Mouse (Mus musculus): ENCODE results near the gene Bcl7c. TPM values are rescaled to one million over a fixed set of nuclear protein-coding genes. Genes with fewer than 3 reads are reported as not detected.
"Not testable (repeated sequence)": the region's sequence is repeated elsewhere in the genome, so short reads cannot be mapped to it uniquely, and the experiment has no call there.

The Bcl7c gene
- total and polyA plus RNA-seq, 2 experiments: 7.6 to 20.0 TPM

DNA sequence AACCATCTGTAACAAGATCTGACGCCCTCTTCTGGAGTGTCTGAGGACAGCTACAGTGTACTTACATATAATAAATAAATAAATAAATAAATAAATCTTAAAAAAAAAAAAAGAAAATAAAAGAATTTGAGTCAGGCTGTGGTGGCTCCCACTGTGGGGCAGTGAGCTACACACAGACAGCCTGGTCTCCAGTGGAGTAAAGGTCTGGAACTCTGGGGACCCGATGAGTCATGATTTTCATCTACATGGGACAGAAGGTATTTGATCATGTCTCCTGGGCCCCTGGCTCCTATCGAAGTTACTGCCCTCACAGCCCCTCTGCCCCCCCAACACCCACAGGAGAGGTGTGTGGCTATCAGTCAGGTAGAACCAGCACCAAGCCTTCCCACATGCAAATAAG, 57.1 kb downstream of the Bcl7c start:
- Histone ChIP-seq H3K27ac (replicated peaks; ENCODE audit: insufficient read depth, low read depth, low read length) (no peak overlapping the region), H3K4me1 (ENCODE audit: control insufficient read depth, insufficient read depth, low read length) (peaks cover 5% of the 10 kb centered on the region), H3K4me3 (ENCODE audit: insufficient read depth, low read depth, low read length) (no peak overlapping the region), H3K27me3 (ENCODE audit: control insufficient read depth, insufficient read depth, low read length) (no peaks in the 10 kb centered on the region), H3K79me2 (ENCODE audit: control insufficient read depth, insufficient read depth, low read length) (no peaks in the 10 kb centered on the region), H3K9ac (ENCODE audit: low read depth, low read length) (no peak overlapping the region; the same call in 1 of the 2 replicates), H3K36me3 (ENCODE audit: control insufficient read depth, insufficient read depth, low read length) (no peaks in the 10 kb centered on the region)
- TF ChIP-seq CTCF (IDR thresholded peaks at IDR 0.05; ENCODE audit: low read depth, low read length) (no peak), POLR2A (IDR thresholded peaks at IDR 0.05; ENCODE audit: extremely low read depth, insufficient read depth, low read length) (no peak)
- DNase-seq (ENCODE audit: extremely low read depth, low read depth, low spot score): no peak
- 74% methylated on average over 3 of the region's 3 CpGs for WGBS

DNA sequence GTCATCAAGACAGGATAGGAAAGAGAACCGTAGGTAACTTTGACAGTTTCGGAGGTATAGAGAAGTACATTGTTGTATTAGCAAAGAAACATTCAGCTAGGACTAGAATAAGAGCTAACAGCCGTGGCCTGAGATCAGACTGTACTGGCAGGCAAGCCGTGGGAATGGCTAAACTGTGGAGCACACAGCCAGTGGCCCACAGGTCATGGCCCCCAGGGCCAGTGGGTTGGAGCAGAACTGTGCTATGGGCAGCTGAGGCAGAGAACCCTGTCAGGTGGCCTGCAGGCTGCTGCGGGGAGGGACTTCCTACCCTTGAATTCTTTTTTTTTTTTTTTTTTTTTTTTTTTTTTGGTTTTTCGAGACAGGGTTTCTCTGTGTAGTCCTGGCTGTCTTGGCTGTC, 59.5 kb downstream of the Bcl7c start:
- Histone ChIP-seq H3K4me1 (ENCODE audit: control insufficient read depth, insufficient read depth, low read length) (peaks cover 5% of the 10 kb centered on the region), H3K27me3 (ENCODE audit: control insufficient read depth, insufficient read depth, low read length) (no peaks in the 10 kb centered on the region), H3K4me3 (ENCODE audit: insufficient read depth, low read depth, low read length) (no peak overlapping the region), H3K36me3 (ENCODE audit: control insufficient read depth, insufficient read depth, low read length) (no peaks in the 10 kb centered on the region), H3K79me2 (ENCODE audit: control insufficient read depth, insufficient read depth, low read length) (no peaks in the 10 kb centered on the region), H3K9ac (ENCODE audit: low read depth, low read length) (no peak overlapping the region), H3K27ac (replicated peaks; ENCODE audit: insufficient read depth, low read depth, low read length) (no peak overlapping the region)
- TF ChIP-seq POLR2A (IDR thresholded peaks at IDR 0.05; ENCODE audit: extremely low read depth, insufficient read depth, low read length) (no peak), CTCF (IDR thresholded peaks at IDR 0.05; ENCODE audit: low read depth, low read length) (no peak)
- peak; percentile 72 for DNase-seq (ENCODE audit: extremely low read depth, low read depth, low spot score)
- 53% methylated on average over 6 of the region's 6 CpGs for whole genome bisulfite sequencing

DNA sequence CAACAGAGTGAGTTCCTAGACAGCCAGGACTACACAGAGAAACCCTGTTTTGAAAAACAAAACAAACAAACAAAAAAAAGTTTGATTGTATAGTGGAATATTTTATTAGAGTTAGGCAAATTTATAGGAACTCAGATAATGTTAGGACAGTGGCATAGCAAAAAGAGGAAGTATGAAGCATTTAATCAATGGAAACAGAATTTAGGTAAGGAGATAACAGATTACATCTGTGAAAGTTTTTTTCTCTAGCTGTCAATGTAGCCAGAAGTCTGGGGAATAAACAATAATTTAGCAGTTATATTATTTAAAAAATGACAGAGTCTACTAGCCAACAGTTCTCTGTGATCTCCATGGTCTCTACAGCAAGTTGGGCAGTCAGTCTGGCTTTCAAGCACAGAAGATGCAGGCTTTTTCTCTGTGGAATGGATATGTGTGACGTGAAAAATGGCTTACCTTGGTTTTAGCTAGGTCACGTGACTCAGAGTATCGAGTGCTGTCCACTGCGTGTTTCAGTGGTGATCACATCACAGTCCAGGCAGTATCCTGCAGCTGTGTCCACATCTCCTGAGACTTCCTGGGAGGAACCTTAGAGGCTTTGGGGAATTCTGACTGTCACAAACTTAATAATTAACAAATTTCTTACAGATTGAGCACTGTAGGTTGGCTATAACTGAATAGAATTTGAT, 60.1 kb downstream of the Bcl7c start:
- DNase-seq (ENCODE audit: extremely low read depth, low read depth, low spot score): peak; percentile 64
- Histone ChIP-seq H3K4me1 (ENCODE audit: control insufficient read depth, insufficient read depth, low read length) (peaks cover 5% of the 10 kb centered on the region), H3K36me3 (ENCODE audit: control insufficient read depth, insufficient read depth, low read length) (no peaks in the 10 kb centered on the region), H3K4me3 (ENCODE audit: insufficient read depth, low read depth, low read length) (no peak overlapping the region), H3K79me2 (ENCODE audit: control insufficient read depth, insufficient read depth, low read length) (no peaks in the 10 kb centered on the region), H3K27ac (replicated peaks; ENCODE audit: insufficient read depth, low read depth, low read length) (no peak overlapping the region; the same call in 1 of the 2 replicates), H3K27me3 (ENCODE audit: control insufficient read depth, insufficient read depth, low read length) (no peaks in the 10 kb centered on the region), H3K9ac (ENCODE audit: low read depth, low read length) (no peak overlapping the region)
- 45% methylated on average over 4 of the region's 4 CpGs for WGBS
- TF ChIP-seq CTCF (IDR thresholded peaks at IDR 0.05; ENCODE audit: low read depth, low read length): no peak
- TF ChIP-seq POLR2A (IDR thresholded peaks at IDR 0.05; ENCODE audit: extremely low read depth, insufficient read depth, low read length): no peak

DNA sequence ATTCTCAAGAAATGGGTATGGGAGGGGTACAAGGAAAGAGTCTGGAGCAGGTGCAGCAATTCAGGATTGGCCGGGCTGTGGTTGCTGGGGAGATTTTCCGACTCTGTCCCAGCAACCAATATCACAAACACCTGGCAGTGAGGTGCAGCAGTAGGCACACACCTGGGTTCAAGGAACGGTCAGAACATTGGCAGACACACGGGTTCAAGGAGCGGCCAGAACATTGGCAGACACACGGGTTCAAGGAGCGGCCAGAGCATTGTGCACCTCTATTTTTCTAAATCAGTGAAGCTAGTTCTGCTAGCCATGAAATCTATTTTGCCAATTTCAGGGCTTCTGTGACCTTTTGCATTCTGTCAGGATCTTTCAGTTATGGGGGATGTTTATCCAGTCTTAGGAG, 61.2 kb downstream of the Bcl7c start:
- not testable (repeated sequence) for H3K4me1 ChIP-seq (ENCODE audit: control insufficient read depth, insufficient read depth, low read length); H3K27me3 ChIP-seq (ENCODE audit: control insufficient read depth, insufficient read depth, low read length); H3K27ac ChIP-seq (replicated peaks; ENCODE audit: insufficient read depth, low read depth, low read length); H3K9ac ChIP-seq (ENCODE audit: low read depth, low read length); H3K4me3 ChIP-seq (ENCODE audit: insufficient read depth, low read depth, low read length); H3K36me3 ChIP-seq (ENCODE audit: control insufficient read depth, insufficient read depth, low read length); H3K79me2 ChIP-seq (ENCODE audit: control insufficient read depth, insufficient read depth, low read length)
- DNase-seq (ENCODE audit: extremely low read depth, low read depth, low spot score): peak; percentile 79
- WGBS: 37% methylated on average over 7 of the region's 7 CpGs

DNA sequence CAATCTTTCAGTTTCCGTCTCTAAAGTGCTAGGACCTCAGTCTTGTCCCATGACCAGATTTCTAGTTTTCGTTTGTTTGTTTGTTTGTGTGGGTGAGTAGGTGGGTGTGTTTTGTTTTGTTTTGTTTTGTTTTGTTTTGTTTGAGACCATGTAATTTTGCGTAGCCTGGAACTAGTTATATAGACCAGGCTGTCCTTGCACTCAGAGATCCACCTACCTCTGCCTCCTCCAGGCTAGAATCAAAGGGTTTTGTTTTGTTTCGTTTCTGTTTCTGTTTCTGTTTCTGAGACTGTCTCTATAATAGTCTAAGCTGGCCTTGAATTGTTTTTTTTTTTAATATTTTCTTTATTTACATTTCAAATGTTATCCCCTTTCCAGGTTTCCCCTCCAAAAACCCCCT, 62.4 kb downstream of the Bcl7c start:
- Histone ChIP-seq H3K36me3 (ENCODE audit: control insufficient read depth, insufficient read depth, low read length) (no peaks in the 10 kb centered on the region), H3K4me3 (ENCODE audit: insufficient read depth, low read depth, low read length) (no peak overlapping the region), H3K27me3 (ENCODE audit: control insufficient read depth, insufficient read depth, low read length) (no peaks in the 10 kb centered on the region), H3K79me2 (ENCODE audit: control insufficient read depth, insufficient read depth, low read length) (no peaks in the 10 kb centered on the region), H3K27ac (replicated peaks; ENCODE audit: insufficient read depth, low read depth, low read length) (no peak overlapping the region), H3K9ac (ENCODE audit: low read depth, low read length) (no peak overlapping the region), H3K4me1 (ENCODE audit: control insufficient read depth, insufficient read depth, low read length) (peaks cover 5% of the 10 kb centered on the region)
- no peak for DNase-seq (ENCODE audit: extremely low read depth, low read depth, low spot score)
- no peak for TF ChIP-seq CTCF (IDR thresholded peaks at IDR 0.05; ENCODE audit: low read depth, low read length)
- TF ChIP-seq POLR2A (IDR thresholded peaks at IDR 0.05; ENCODE audit: extremely low read depth, insufficient read depth, low read length): no peak
- 65% methylated on average over 4 of the region's 4 CpGs for WGBS

- Histone ChIP-seq H3K4me1 (ENCODE audit: control insufficient read depth, insufficient read depth, low read length) (peaks cover 4% of the 10 kb centered on the region; the same call in 1 of the 2 replicates), H3K4me3 (ENCODE audit: insufficient read depth, low read depth, low read length) (no peak overlapping the region), H3K36me3 (ENCODE audit: control insufficient read depth, insufficient read depth, low read length) (no peaks in the 10 kb centered on the region), H3K27ac (replicated peaks; ENCODE audit: insufficient read depth, low read depth, low read length) (no peak overlapping the region), H3K79me2 (ENCODE audit: control insufficient read depth, insufficient read depth, low read length) (no peaks in the 10 kb centered on the region), H3K27me3 (ENCODE audit: control insufficient read depth, insufficient read depth, low read length) (no peaks in the 10 kb centered on the region), H3K9ac (ENCODE audit: low read depth, low read length) (no peak overlapping the region)
- TF ChIP-seq POLR2A (IDR thresholded peaks at IDR 0.05; ENCODE audit: extremely low read depth, insufficient read depth, low read length) (no peak), CTCF (IDR thresholded peaks at IDR 0.05; ENCODE audit: low read depth, low read length) (no peak)
- no peak for DNase-seq (ENCODE audit: extremely low read depth, low read depth, low spot score)
- 59% methylated on average over 4 of the region's 4 CpGs for WGBS
These were observed 66.5 kb downstream of the Bcl7c start for GRCm38 (mm10) chr7:127642254-127642653.
